Mouse (Mus musculus): ENCODE results near the gene Atp8a1.

Gene Atp8a1

DNA sequence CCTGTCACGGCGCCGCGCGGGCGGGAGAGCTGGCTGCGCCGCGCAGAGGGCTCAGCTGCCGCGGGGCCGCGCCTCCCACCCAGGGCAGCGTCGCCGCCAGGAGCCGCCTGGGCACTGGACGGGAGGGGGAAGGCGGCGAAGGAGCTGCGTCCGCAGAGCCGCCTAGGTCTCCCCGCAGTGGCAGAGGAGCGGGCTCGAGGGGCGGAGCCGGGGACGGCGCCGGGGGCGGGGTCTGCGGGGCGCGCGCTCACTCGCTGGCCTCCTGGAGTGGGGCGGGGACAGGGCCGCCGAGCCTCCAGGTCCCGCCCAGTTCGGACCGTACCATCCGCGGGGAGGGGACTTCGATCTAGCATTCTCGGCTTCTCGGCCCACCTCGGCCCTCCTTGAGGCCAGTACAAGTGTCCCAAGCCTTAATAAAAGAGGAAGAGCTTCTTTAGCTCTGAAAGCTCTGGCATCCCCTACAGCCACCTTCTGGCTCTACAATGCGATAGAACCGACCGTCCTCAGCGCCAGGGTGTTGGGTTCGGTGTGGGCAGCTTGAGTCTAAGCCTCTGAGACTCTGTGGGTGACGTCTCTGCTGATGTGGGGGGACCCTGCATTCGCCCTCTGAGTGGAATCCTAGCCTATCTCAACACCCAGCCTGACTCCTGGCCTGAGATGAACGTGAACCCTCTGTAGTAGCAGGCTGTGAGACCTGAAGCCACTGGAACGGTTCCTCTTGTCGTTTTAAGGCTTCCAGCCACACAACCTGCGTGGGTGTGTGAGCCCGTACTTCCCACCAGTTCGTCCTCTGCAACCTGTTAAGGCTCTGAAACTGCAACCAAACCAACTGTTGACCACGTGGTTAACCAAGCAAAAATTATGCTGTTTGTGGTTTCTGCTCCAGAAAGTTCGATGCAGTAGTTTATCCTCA, at the start of gene Atp8a1:
TSS of gene Atp8a1 (minus strand) at position 182 of the 913 bp plus-strand sequence.
- ATAC-seq (ENCODE audit: low TSS enrichment): peak; percentile 78

DNA sequence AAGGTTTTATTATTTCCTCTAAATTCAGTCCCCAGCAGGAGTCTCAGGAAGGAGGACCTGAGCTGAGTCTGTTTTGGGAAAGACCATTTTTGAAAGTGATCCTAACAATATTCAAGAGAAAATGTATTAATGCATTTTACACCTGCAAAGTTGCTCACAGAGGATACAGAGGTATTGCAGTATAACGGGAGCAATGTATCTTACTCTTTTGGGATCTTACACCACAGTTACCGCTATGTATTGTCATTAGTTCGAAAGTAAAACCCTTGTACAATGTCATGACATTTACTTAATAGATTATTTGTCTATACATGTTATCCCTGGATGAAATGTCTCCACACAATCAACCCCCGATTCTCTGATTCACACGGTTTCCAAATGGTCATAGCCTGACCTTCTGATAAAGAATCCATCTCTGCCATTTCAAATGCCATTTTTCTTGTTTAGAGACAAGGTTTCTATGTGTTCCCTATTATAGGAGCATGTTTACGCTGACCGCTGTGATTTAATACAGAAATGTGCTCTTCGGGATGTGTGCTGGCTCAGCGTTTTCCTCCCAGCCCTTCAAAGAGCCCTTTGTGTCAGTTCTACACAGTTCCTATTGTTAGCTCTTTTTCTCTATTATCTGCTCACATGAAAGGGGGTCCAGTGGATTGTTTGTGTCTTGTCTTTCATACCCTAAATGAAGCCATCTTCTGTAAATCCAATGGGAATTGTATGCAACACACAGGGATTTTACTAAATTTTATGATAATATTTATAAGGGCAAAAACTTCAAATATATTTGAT, 37.4 kb upstream of the Atp8a1 start:
- ATAC-seq (ENCODE audit: low TSS enrichment): peak; percentile 69

- ATAC-seq (ENCODE audit: low TSS enrichment): no peak
These were observed 36.4 kb upstream of the Atp8a1 start for GRCm38 (mm10) chr5:67883564-67884171.

DNA sequence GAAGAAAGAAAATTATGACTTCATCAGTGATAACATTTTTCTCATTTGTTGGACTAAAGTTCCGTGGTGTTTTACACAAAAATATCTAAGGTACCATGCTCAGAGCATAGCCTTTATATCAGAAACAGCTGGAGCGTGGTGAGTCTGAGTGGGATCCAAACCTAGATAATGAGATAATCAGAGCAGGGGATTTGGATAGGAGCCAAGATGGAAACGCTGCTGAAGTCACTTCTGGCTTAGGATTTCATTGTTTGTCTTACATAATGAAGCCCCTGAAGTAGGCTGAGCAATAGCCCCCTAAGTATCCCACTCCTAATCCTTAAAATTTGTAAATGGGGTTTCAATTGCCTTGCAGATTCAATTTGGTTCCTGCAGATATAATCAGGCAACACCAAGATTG, 24.2 kb upstream of the Atp8a1 start:
- ATAC-seq (ENCODE audit: low TSS enrichment): no peak

DNA sequence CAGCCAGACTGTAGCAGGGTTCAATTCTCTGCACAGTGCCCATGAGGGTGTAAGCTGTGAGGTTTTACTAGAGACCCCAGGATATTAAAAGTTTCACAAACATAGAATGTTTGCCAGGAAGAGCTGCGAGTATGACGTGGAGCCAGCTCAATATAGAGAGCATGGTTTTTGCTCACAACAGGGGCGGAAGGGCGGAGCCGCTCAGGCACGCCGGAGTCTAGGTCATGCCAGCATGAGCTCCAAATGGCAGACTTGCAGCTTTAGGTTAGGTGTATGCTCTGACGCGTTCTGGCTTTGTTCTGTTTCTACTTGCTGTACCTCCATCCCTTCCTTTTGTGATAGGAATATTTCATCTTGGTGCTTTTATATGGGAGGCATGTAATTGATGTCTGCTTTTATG, 19.0 kb upstream of the Atp8a1 start:
- no peak for ATAC-seq (ENCODE audit: low TSS enrichment)

DNA sequence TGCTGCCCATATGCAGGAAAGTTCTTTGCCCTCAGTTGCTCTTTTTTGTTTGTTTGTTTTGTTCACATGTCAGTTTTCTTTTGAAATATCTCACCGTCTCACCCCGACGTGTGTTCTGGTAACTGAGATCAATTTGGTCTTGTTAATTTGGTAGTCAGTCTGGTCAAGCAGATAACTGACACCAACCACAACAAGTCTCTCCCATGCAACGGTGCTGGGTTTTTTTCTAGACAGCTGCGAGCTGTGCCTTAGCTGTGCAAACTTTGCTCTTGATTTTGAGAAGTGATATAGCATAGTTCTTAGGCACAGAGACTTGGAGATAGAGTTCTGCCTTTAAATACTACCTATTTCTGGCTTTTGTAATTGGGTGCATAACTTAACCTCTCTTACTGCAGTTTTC, 18.4 kb upstream of the Atp8a1 start:
- ATAC-seq (ENCODE audit: low TSS enrichment): no peak

- ATAC-seq (ENCODE audit: low TSS enrichment): no peak
These were observed 17.4 kb upstream of the Atp8a1 start for GRCm38 (mm10) chr5:67864508-67865060.

- no peak for ATAC-seq (ENCODE audit: low TSS enrichment)
These were observed 16.7 kb upstream of the Atp8a1 start for GRCm38 (mm10) chr5:67863950-67864391.

DNA sequence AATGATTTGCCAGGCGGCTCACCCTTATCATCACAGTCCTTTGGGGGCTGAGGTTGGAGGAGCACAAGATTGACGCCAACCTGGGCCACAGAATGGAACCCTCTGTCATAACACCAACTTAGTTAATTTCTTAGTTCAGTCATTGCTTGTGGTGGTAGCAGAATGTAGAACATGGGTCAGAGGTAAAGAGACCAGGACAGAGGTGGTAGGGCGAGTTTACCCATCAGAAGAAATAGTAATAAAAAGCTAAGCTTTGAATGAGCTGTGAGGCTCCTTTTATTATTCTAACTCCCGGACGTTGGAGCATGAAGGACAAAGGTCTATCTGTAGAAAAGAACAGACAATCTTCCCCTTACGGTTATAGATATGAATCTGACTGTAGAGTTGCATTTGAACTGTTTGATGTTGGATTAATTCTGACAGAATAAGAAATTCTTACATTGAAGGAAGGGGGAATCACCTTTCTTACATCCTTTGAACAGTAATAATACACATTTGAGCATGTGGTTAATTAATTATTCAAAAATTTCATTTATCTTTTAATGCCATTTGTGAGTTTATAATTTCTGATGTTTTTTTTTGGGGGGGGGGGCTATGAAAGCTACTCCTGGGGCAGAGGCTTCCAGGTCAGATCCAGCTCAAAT, 7.9 kb upstream of the Atp8a1 start:
- ATAC-seq (ENCODE audit: low TSS enrichment): no peak

DNA sequence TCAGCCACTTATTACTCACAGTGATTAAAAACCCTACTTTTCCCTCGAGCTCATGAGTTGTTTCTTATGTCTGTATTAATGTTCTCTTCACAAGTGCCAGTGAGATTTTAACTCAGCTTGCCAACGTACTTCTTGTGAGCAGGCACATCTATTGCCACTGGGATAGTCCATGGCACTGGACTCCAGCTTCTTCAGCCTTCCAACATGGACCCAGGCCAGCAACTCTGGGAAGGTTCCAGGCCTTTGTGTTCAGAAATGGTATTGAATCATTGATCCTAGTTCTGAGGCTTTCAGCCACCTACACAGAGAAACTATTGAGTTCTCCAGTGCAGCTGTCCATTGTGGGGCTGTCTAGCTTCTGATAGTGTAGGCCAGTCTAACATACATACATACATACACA, 5.6 kb upstream of the Atp8a1 start:
- peak; percentile 38; the same call in 1 of the 2 replicates for ATAC-seq (ENCODE audit: low TSS enrichment)

DNA sequence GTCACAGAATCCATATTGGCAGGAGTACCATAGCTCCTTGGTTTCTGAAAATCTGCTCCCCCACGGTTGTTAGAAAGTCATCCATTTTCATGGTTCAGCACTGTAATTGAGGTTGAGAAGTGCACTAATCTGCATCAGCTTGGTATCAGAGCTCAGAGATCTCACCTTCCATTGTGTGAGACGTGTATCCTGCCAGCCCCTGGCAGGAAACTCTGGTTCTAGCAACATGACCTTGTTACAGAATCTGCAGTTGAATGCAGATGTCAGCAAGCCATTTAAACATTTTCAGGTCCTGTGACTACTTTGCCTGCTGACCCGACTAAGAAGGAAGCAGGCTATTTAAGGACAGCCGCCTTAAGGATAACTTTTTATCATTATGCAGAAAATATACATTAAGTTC, 2.2 kb upstream of the Atp8a1 start:
- no peak for ATAC-seq (ENCODE audit: low TSS enrichment)

GRCm38 (mm10) chr5:67848511-67849014, 1.3 kb upstream of the Atp8a1 start:
- ATAC-seq (ENCODE audit: low TSS enrichment): no peak

DNA sequence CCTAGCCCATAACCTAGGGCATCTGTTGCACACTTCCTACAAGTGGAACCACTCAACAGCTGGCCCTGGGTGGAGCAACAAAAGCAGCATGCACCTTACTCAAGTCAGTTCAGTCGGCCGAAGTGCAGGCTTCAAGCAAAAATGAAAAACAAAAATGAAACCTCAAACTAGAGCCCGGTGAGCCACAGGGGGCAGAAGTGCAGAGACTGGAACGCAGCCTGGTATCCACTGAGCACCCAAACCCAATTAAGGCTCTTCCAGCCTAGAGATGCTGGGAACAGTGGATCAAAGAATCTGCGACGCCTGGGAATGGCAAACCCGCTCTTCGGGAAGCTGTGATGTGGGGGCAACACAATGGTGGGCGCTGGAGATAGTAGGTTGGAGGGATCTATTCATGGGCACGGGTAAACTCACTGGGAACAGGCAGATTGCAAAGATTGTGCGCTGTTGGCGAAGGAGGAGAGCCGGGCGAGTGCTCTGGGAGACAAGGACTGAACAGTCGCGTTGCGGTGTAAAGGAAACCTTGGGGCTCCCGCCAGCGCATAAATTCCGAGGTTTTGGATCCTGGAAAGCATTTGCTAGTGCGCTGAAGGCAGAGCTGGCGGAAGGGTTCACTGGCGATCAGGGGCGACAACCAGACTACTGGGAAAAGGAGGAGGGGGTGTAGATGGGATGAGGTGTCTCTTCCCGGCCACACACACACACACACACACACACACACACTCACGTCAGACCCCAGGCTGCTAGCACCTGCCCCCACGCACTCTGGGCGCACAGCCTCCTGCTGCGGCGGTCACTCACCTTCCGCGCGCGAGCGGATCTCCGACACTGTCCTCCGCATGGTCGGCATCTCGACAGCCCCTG, 641 bp downstream of the Atp8a1 start:
- ATAC-seq (ENCODE audit: low TSS enrichment): peak; percentile 24

DNA sequence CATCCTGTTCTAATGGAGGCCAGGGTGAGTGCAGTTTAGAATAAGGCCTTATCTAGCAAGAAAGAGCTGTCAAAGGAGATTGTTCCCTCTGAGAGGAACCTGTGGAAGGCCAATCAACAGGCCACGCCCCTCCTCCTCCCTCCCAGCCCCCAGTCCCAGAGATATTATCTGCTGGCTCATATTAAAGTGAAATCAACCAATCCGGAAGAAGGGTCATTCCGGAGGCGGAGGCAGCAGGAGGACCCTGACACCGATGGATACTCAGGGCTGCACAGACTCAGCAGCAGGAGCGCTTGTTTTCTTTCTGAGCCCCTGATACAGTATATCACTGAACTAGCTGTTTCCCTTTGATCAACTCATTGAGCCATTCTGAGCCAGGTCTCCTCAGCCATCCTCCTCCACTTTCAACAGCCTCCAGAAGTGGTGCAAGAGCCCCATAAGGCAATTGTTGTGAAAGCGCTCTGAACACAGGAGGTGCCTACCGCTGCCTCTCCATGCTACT, 2.0 kb downstream of the Atp8a1 start:
- ATAC-seq (ENCODE audit: low TSS enrichment): no peak

GRCm38 (mm10) chr5:67844070-67844469, 3.2 kb downstream of the Atp8a1 start:
- ATAC-seq (ENCODE audit: low TSS enrichment): no peak

- ATAC-seq (ENCODE audit: low TSS enrichment): peak; percentile 55
These were observed 4.9 kb downstream of the Atp8a1 start for GRCm38 (mm10) chr5:67842306-67842705.

- ATAC-seq (ENCODE audit: low TSS enrichment): no peak
These were observed 13.4 kb downstream of the Atp8a1 start for GRCm38 (mm10) chr5:67833841-67834240.

GRCm38 (mm10) chr5:67831293-67832147, 15.7 kb downstream of the Atp8a1 start:
- ATAC-seq (ENCODE audit: low TSS enrichment): no peak

DNA sequence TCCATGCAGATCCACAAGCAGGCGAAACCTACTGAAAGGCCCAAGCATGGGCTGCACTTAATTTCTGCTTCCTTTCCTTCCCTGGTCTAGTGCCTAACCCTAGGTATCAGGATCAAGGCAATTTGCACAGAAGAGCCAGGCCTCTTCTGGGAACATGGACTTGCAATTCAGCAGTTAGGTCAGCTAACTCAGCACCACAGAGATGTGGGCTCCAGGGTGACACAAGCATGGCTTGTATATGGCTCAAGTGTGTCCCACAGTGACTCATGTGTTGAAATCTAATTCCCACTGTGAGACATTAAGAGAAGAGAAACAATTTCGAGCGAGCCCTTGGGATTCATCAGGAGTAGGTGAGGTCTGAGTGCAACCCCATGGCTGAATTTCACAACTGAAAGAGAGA, 18.9 kb downstream of the Atp8a1 start:
- ATAC-seq (ENCODE audit: low TSS enrichment): no peak
